Mouse (Mus musculus) neural tube, embryonic 14.5 days (tissue): ENCODE results near the gene Cd163l1. TPM values are rescaled to one million over a fixed set of nuclear protein-coding genes. Genes with fewer than 3 reads are reported as not detected.

Experiments used
- ATAC-seq: fragments of 200-750 bp; cut with Nextera tagmentation; 2 replicates; pipeline ENCODE4 v1.8.0; 2017; ENCODE audit warnings: low read depth, mild to moderate bottlenecking, moderate TSS enrichment, moderate library complexity
- H3K27ac ChIP-seq: fragments of 300-500 bp; sonication (generic); 2 replicates; pipeline ENCODE4 v1.5.1; 2014; ENCODE audit warnings: low read depth, mild to moderate bottlenecking, control low read depth, low read length, moderate library complexity, mixed read lengths
- H3K27me3 ChIP-seq: fragments of 300-500 bp; sonication (generic); 2 replicates; pipeline ENCODE4 v1.6.1; 2014; ENCODE audit warnings: low read length; ENCODE audit not compliant: control insufficient read depth, insufficient read depth
- H3K36me3 ChIP-seq: fragments of 300-500 bp; sonication (generic); 2 replicates; pipeline ENCODE4 v1.6.1; 2014; ENCODE audit warnings: low read length, mixed read lengths; ENCODE audit not compliant: control insufficient read depth, insufficient read depth
- H3K4me1 ChIP-seq: fragments of 300-500 bp; sonication (generic); 2 replicates; pipeline ENCODE4 v1.6.1; 2014; ENCODE audit warnings: low read length; ENCODE audit not compliant: control insufficient read depth, insufficient read depth
- H3K4me2 ChIP-seq: fragments of 300-500 bp; sonication (generic); 2 replicates; pipeline ENCODE4 v1.6.1; 2014; ENCODE audit warnings: mild to moderate bottlenecking, low read depth, low read length, control low read depth
- H3K4me3 ChIP-seq: fragments of 300-500 bp; sonication (generic); 2 replicates; pipeline ENCODE4 v1.5.1; 2014; ENCODE audit warnings: low read depth, low read length, control low read depth, mixed read lengths
- H3K9ac ChIP-seq: fragments of 300-500 bp; sonication (generic); replicated peaks from 2 replicates; pipeline ENCODE4 v1.6.1; 2014; ENCODE audit warnings: low read depth, mild to moderate bottlenecking, control low read depth, low read length, mixed read lengths
- H3K9me3 ChIP-seq: fragments of 300-500 bp; sonication (generic); 2 replicates; pipeline ENCODE4 v1.6.1; 2016; ENCODE audit warnings: low read length; ENCODE audit not compliant: control insufficient read depth
- WGBS: fragments of 180-500 bp; shearing (Covaris S2); extraction: QIAGEN DNeasy Blood & Tissue Kit; methylation state at CpG from one replicate; pipeline ENCODE4 v1.1.7; 2014; 5-methylcytosine and 5-hydroxymethylcytosine counted together
- polyA plus RNA-seq: library from polyadenylated mRNA; unstranded; fragments of >200 nt; fragmentation: Nextera tagmentation; extraction: Ambion mirVana; gene quantifications from 2 replicates; pipeline ENCODE4 v1.2.1, GENCODE M21; 2014

Cd163l1 gene
- polyA plus RNA-seq, 1 experiment from 2014 or later: not detected

DNA sequence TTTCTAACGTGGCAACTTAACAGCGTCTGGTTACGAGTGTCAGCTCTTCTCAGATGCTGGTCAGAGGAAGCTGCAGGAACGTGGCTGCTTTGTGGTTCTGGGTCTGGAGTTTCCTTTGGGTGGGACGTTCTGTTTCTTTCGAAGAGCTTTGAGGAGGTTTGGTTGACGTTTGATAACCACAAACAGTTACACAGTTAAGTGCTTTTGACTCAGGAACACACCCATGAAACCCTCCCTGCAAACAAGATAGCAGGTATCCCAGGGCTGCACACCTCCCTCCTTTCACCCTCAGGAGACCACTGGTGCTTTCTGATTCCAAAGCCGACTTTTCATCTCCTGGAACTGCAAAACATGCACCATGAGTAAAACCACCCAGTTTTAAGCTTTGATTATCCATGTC, 9.9 kb upstream of the Cd163l1 start:
- WGBS: 79% methylated on average over 8 of the region's 8 CpGs
- ATAC-seq: no peak

GRCm38 (mm10) chr7:140208677-140209076, 9.4 kb upstream of the Cd163l1 start:
- Histone ChIP-seq H3K9ac (no peak overlapping the region), H3K9me3 (no peaks in the 10 kb centered on the region), H3K36me3 (no peaks in the 10 kb centered on the region), H3K27me3 (no peaks in the 10 kb centered on the region), H3K4me1 (no peaks in the 10 kb centered on the region), H3K4me3 (no peak overlapping the region), H3K27ac (no peak overlapping the region), H3K4me2 (no peak overlapping the region)
- ATAC-seq: no peak
- WGBS: 92% methylated on average over 3 of the region's 3 CpGs

More for the DNA sequence above, 9.9 kb upstream of the Cd163l1 start:
- Histone ChIP-seq H3K27me3 (no peaks in the 10 kb centered on the region), H3K36me3 (no peaks in the 10 kb centered on the region), H3K4me1 (no peaks in the 10 kb centered on the region), H3K4me2 (no peak overlapping the region), H3K9me3 (no peaks in the 10 kb centered on the region), H3K4me3 (no peak overlapping the region), H3K9ac (no peak overlapping the region), H3K27ac (no peak overlapping the region)

- WGBS: 85% methylated on average over 5 of the region's 5 CpGs
- no peaks in the 10 kb centered on the region for H3K36me3 ChIP-seq
- H3K27ac ChIP-seq: no peak overlapping the region
Observed at GRCm38 (mm10) chr7:140213841-140214240, 4.2 kb upstream of the Cd163l1 start.

DNA sequence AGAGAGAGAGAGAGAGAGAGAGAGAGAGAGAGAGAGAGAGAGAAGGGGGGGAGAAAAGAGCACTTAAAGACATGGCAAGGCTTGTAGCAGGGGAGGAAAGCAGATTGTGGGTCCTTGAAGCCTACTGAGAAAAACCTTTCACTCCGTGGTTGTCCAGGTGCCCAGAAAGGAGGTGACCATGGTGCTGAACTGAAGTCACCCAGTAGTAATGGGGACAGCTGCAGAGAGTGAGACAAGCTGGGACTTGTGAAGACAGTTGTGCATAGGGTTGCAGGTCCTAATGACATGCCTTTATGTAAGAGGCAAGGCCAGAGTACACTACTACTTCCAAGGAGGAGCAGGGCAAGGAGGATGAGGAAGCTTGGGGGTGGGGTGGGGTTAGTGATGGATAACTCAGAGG, 1.2 kb downstream of the Cd163l1 start:
- WGBS: 9% methylated on average over 1 of the region's 1 CpGs
- no peak overlapping the region for H3K4me2 ChIP-seq
- no peak overlapping the region for H3K9ac ChIP-seq
- no peaks in the 10 kb centered on the region for H3K4me1 ChIP-seq
- ATAC-seq: no peak
- H3K4me3 ChIP-seq: no peak overlapping the region
- H3K9me3 ChIP-seq: no peaks in the 10 kb centered on the region
- H3K27ac ChIP-seq: no peak overlapping the region
- H3K27me3 ChIP-seq: no peaks in the 10 kb centered on the region
- no peaks in the 10 kb centered on the region for H3K36me3 ChIP-seq

More at GRCm38 (mm10) chr7:140213841-140214240, 4.2 kb upstream of the Cd163l1 start:
- Histone ChIP-seq H3K27me3 (no peaks in the 10 kb centered on the region), H3K4me1 (no peaks in the 10 kb centered on the region), H3K4me2 (no peak overlapping the region), H3K9ac (no peak overlapping the region), H3K4me3 (no peak overlapping the region), H3K9me3 (no peaks in the 10 kb centered on the region)
- no peak for ATAC-seq

- H3K36me3 ChIP-seq: no peaks in the 10 kb centered on the region
- H3K4me2 ChIP-seq: no peak overlapping the region
- no peak overlapping the region for H3K9ac ChIP-seq
- no peaks in the 10 kb centered on the region for H3K27me3 ChIP-seq
- H3K4me1 ChIP-seq: no peaks in the 10 kb centered on the region
- no peak overlapping the region for H3K4me3 ChIP-seq
- no peak overlapping the region for H3K27ac ChIP-seq
- no peaks in the 10 kb centered on the region for H3K9me3 ChIP-seq
- ATAC-seq: no peak
- WGBS: 91% methylated on average over 4 of the region's 4 CpGs
Observed at GRCm38 (mm10) chr7:140220375-140220774, 2.3 kb downstream of the Cd163l1 start.

GRCm38 (mm10) chr7:140224209-140224608, 6.1 kb downstream of the Cd163l1 start:
- H3K4me2 ChIP-seq: no peak overlapping the region
- H3K36me3 ChIP-seq: no peaks in the 10 kb centered on the region
- no peak for ATAC-seq
- H3K4me3 ChIP-seq: no peak overlapping the region
- no peaks in the 10 kb centered on the region for H3K27me3 ChIP-seq
- H3K4me1 ChIP-seq: no peaks in the 10 kb centered on the region
- 85% methylated on average over 13 of the region's 13 CpGs for WGBS
- H3K27ac ChIP-seq: no peak overlapping the region
- no peak overlapping the region for H3K9ac ChIP-seq
- no peaks in the 10 kb centered on the region for H3K9me3 ChIP-seq

DNA sequence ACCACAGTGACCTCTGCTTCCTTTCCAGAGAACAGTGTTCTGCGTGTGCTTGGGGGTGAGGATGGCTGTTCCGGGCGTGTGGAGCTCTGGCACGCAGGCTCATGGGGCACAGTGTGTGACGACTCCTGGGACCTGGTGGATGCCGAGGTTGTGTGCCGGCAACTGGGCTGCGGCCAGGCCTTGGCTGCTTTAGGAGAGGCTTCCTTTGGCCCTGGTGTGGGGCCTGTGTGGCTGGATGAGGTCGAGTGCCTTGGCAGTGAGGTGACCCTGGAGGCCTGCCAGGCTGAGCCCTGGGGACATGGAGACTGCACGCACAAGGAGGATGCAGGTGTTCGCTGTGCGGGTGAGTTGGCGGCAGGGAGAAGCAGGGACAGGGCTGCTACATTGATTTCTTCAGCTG, 10.4 kb downstream of the Cd163l1 start:
- Histone ChIP-seq H3K36me3 (no peaks in the 10 kb centered on the region), H3K27me3 (no peaks in the 10 kb centered on the region), H3K9me3 (no peaks in the 10 kb centered on the region), H3K4me3 (no peak overlapping the region), H3K4me2 (no peak overlapping the region), H3K27ac (no peak overlapping the region), H3K4me1 (no peaks in the 10 kb centered on the region), H3K9ac (no peak overlapping the region)
- 84% methylated on average over 13 of the region's 13 CpGs for WGBS
- ATAC-seq: no peak

DNA sequence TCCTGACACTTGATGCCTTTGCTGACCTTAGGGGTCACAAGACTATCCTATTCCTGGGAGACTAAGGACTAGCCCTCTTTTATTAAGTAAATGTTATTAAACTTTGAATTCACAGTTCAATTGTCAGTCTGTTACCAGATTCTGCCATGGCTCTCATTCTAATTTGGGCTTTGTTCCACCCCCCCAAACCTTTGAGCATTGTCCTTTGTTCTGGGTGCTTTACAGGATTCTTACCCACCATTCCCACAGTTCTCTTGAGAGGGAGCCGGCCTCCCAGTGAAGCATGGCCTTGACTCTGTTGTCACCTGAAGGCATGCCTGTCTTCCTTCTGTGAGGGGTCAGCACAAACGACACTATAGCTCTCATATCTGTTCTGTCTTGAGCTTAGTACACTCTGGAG, 13.0 kb downstream of the Cd163l1 start:
- Histone ChIP-seq H3K4me1 (no peaks in the 10 kb centered on the region), H3K27me3 (no peaks in the 10 kb centered on the region), H3K9ac (no peak overlapping the region), H3K4me2 (no peak overlapping the region), H3K27ac (no peak overlapping the region), H3K9me3 (no peaks in the 10 kb centered on the region), H3K36me3 (no peaks in the 10 kb centered on the region), H3K4me3 (no peak overlapping the region)
- 63% methylated on average over 2 of the region's 2 CpGs for WGBS
- no peak for ATAC-seq

DNA sequence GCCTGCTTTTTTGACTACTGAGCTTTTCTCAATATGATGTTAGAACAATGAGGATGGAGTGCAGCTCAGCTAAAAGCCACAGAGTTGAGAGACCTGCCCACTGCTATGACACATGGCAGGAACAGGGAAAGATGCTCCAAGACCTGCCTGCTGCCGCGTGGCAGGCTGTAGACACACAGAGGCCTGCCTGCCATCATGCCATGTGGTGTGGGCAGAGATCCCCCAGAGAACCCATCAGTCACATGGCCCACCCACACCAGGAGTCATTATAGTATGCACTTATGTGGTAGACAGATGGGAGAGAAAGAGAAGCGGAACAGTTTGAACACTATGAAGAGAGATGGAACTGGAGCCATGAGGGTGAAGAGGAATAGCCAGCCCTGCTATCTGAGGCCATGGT, 15.6 kb downstream of the Cd163l1 start:
- 88% methylated on average over 3 of the region's 3 CpGs for WGBS
- ATAC-seq: no peak

DNA sequence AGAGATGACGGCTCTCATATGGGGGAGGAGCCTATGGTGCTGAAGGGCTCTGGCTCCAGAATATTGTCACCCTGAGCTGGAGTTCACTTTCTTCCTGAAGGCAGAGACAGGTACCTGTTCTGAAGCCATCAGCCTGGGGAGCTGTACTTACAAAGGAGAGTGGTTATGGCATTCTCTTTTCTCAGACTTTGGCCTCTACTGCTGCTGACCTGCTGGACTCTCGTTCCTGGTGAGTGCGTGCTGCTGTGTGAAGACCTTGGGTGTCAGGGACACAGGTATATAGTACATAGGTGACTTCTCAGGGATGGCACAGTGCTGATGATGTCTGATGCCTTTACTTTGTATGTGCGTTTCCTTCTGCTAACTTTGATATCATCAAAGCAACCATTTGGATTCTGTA, 29.1 kb downstream of the Cd163l1 start, which contains the start of gene 5830411N06Rik:
TSS of gene 5830411N06Rik (plus strand) at position 69 of the 400 bp plus-strand sequence.
- Histone ChIP-seq H3K4me2 (no peak within 1 kb of the TSS), H3K9me3 (no peaks in the 10 kb centered on the region), H3K36me3 (no peaks in the 10 kb centered on the region), H3K4me1 (no peaks in the 10 kb centered on the region), H3K4me3 (no peak within 1 kb of the TSS), H3K27me3 (no peaks in the 10 kb centered on the region), H3K9ac (no peak within 1 kb of the TSS), H3K27ac (no peak within 1 kb of the TSS)
- ATAC-seq: no peak
- 88% methylated on average over 4 of the region's 4 CpGs for WGBS

More for the DNA sequence above, 15.6 kb downstream of the Cd163l1 start:
- no peaks in the 10 kb centered on the region for H3K36me3 ChIP-seq
- no peak overlapping the region for H3K4me3 ChIP-seq
- H3K4me1 ChIP-seq: no peaks in the 10 kb centered on the region
- H3K27me3 ChIP-seq: no peaks in the 10 kb centered on the region
- H3K9me3 ChIP-seq: no peaks in the 10 kb centered on the region
- H3K4me2 ChIP-seq: no peak overlapping the region
- no peak overlapping the region for H3K9ac ChIP-seq
- no peak overlapping the region for H3K27ac ChIP-seq
